Mouse (Mus musculus) testis, adult 2 months (tissue): ENCODE results near the gene Pcmt1.

Source experiments
- CTCF ChIP-seq: fragments of 200-500 bp; IDR thresholded peaks from 2 replicates; pipeline ENCODE4 v1.5.1; 2012; ENCODE audit warnings: low read depth, mild to moderate bottlenecking, inconsistent platforms, low read length, moderate library complexity; ENCODE audit not compliant: control insufficient read depth, insufficient read depth, insufficient replicate concordance
- POLR2A ChIP-seq: fragments of 200-500 bp; IDR thresholded peaks from 2 replicates; pipeline ENCODE4 v1.6.1; 2012; ENCODE audit warnings: low read depth, mild to moderate bottlenecking, inconsistent platforms, low read length, moderate library complexity; ENCODE audit not compliant: control insufficient read depth

- TF ChIP-seq CTCF (no peak), POLR2A (no peak; the same call in 1 of the 2 replicates)
Measured at GRCm38 (mm10) chr10:7681343-7682025, 548 bp upstream of the Pcmt1 start.
